Mouse (Mus musculus) liver, postnatal 0 days (tissue): ENCODE results near the gene Prop1. TPM values are rescaled to one million over a fixed set of nuclear protein-coding genes. Genes with fewer than 3 reads are reported as not detected.

Experiments
- ATAC-seq: fragments of 200-750 bp; cut with Nextera tagmentation; 2 replicates; pipeline ENCODE4 v1.8.0; 2017; ENCODE audit warnings: mild to moderate bottlenecking, moderate library complexity
- DNase-seq: peaks from one replicate; pipeline ENCODE4 v3.0.0-alpha.2; 2016
- H3K27ac ChIP-seq: fragments of 300-500 bp; sonication (generic); 2 replicates; pipeline ENCODE4 v1.5.1; 2014; ENCODE audit warnings: antibody characterized with exemption, moderate library complexity, mild to moderate bottlenecking, low read depth
- H3K27me3 ChIP-seq: fragments of 300-500 bp; sonication (generic); 2 replicates; pipeline ENCODE4 v1.6.1; 2014; ENCODE audit warnings: low read length, control low read depth, mixed read lengths; ENCODE audit not compliant: insufficient read depth
- H3K36me3 ChIP-seq: fragments of 300-500 bp; sonication (generic); replicated peaks from 2 replicates; pipeline ENCODE4 v1.6.1; 2014; ENCODE audit warnings: mild to moderate bottlenecking, control low read depth, low read length, moderate library complexity, mixed read lengths; ENCODE audit not compliant: insufficient read depth
- H3K4me1 ChIP-seq: fragments of 300-500 bp; sonication (generic); 2 replicates; pipeline ENCODE4 v1.6.1; 2014; ENCODE audit warnings: antibody characterized with exemption, mild to moderate bottlenecking, control low read depth; ENCODE audit not compliant: insufficient read depth
- H3K4me2 ChIP-seq: fragments of 300-500 bp; sonication (generic); 2 replicates; pipeline ENCODE4 v1.6.1; 2014; ENCODE audit warnings: low read depth, mild to moderate bottlenecking, low read length, moderate library complexity, mixed read lengths
- H3K4me3 ChIP-seq: fragments of 300-500 bp; sonication (generic); 2 replicates; pipeline ENCODE4 v1.5.1; 2014; ENCODE audit warnings: low read depth, low read length
- H3K9ac ChIP-seq: fragments of 300-500 bp; sonication (generic); replicated peaks from 2 replicates; pipeline ENCODE4 v1.6.1; 2014; ENCODE audit warnings: mild to moderate bottlenecking, moderate library complexity
- H3K9me3 ChIP-seq: fragments of 300-500 bp; sonication (generic); 2 replicates; pipeline ENCODE4 v1.6.1; 2016; ENCODE audit warnings: mild to moderate bottlenecking, control low read depth, low read length, mixed read lengths
- CTCF ChIP-seq: sonication (generic); IDR thresholded peaks from 2 replicates; pipeline ENCODE4 v1.5.1; 2016; ENCODE audit warnings: antibody characterized with exemption, low read depth
- EP300 ChIP-seq: IDR thresholded peaks from 2 replicates; pipeline ENCODE4 v1.6.1; 2016; ENCODE audit warnings: antibody characterized with exemption, low read depth, mild to moderate bottlenecking
- WGBS: fragments of 180-500 bp; shearing (Covaris S2); extraction: QIAGEN DNeasy Blood & Tissue Kit; methylation state at CpG from one replicate; pipeline ENCODE4 v1.1.7; 2014; ENCODE audit not compliant: insufficient replicate concordance; 5-methylcytosine and 5-hydroxymethylcytosine counted together
- polyA plus RNA-seq: library from polyadenylated mRNA; unstranded; fragments of >200 nt; fragmentation: Nextera tagmentation; extraction: Ambion mirVana; gene quantifications from 2 replicates; pipeline ENCODE4 v1.2.1, GENCODE M21; 2015

The Prop1 gene
- polyA plus RNA-seq, 1 experiment from 2014 or later, result not detected

DNA sequence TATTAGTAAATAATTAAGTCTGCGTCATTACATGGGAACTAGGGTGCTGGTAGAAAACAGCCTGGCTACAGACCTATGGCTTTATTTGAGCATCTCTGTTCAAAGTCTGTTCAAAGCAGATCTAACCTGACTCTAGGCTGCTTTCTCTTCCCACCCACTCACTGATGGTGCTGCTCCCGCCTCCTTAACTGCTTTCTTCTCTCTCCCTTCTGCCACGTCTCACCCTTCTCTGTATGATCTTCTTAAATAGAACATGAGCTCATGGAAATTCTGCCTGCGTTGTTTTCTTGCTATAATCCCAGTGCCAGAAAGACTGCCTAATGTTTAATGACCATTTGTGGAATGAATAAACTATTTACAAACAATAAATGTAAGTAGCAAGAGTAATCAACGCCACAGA, 45.4 kb downstream of the Prop1 start:
- Histone ChIP-seq H3K4me2 (no peak overlapping the region), H3K36me3 (peaks cover 38% of the 10 kb centered on the region)
- no peak for DNase-seq

More for the DNA sequence above, 45.4 kb downstream of the Prop1 start:
- H3K27ac ChIP-seq, result no peak overlapping the region
- no peaks in the 10 kb centered on the region for H3K27me3 ChIP-seq
- 84% methylated on average over 5 of the region's 5 CpGs for WGBS
- no peak overlapping the region for H3K4me3 ChIP-seq
- H3K4me1 ChIP-seq, result no peaks in the 10 kb centered on the region
- ATAC-seq, result no peak
- no peak overlapping the region for H3K9ac ChIP-seq
- H3K9me3 ChIP-seq, result peaks cover 14% of the 10 kb centered on the region
- TF ChIP-seq CTCF (no peak), EP300 (no peak)

Other genes starting within 250 kb of the Prop1 start
- gene Zfp354c, start 126.0 kb downstream of the Prop1 start, polyA plus RNA-seq, result 0.21 and 0.39 TPM in 2 replicates
- gene Zfp879, start 112.2 kb downstream of the Prop1 start, polyA plus RNA-seq, result 0.08 and 0.15 TPM in 2 replicates
- 0.12 TPM in 1 of 2 replicates, not detected in the other for gene Grm6, start 103.1 kb downstream of the Prop1 start, polyA plus RNA-seq
- gene Zfp454, start 66.1 kb downstream of the Prop1 start, polyA plus RNA-seq, result 0.12 and 0.17 TPM in 2 replicates
- 1.3 and 1.5 TPM in 2 replicates for gene Zfp2, start 37.6 kb downstream of the Prop1 start, polyA plus RNA-seq
- 0.33 and 0.36 TPM in 2 replicates for gene Zfp354b, start 22.1 kb downstream of the Prop1 start, polyA plus RNA-seq
- gene 4933414I15Rik, start 10.0 kb downstream of the Prop1 start, polyA plus RNA-seq, result not detected in 2 replicates
- gene Olfr1378, start 12.8 kb upstream of the Prop1 start, polyA plus RNA-seq, result not detected in 2 replicates
- gene Olfr1377, start 28.2 kb upstream of the Prop1 start, polyA plus RNA-seq, result not detected in 2 replicates
- gene Olfr51, start 49.8 kb upstream of the Prop1 start, polyA plus RNA-seq, result not detected in 2 replicates
- gene Olfr54, start 60.5 kb upstream of the Prop1 start, polyA plus RNA-seq, result not detected in 2 replicates
- gene Olfr1375, start 94.3 kb upstream of the Prop1 start, polyA plus RNA-seq, result not detected in 2 replicates
- gene Zfp354a, start 105.5 kb upstream of the Prop1 start, polyA plus RNA-seq, result 0.86 and 0.94 TPM in 2 replicates